Mouse (Mus musculus) neural tube, embryonic 13.5 days (tissue): Measurements from ENCODE around the gene Ticrr. TPM values are rescaled to one million over a fixed set of nuclear protein-coding genes. Genes with fewer than 3 reads are reported as not detected.
A peak's percentile ranks its signal among the peaks of the same experiment; 100 is the strongest.

Experiments used
- ATAC-seq: fragments of 200-750 bp; cut with Nextera tagmentation; 2 replicates; pipeline ENCODE4 v1.8.0; 2017; ENCODE audit warnings: low read depth, mild to moderate bottlenecking, moderate TSS enrichment, moderate library complexity
- H3K27ac ChIP-seq: fragments of 300-500 bp; sonication (generic); replicated peaks from 2 replicates; pipeline ENCODE4 v1.5.1; 2015; ENCODE audit warnings: moderate library complexity, mild to moderate bottlenecking, inconsistent platforms
- H3K27me3 ChIP-seq: fragments of 300-500 bp; sonication (generic); 2 replicates; pipeline ENCODE4 v1.6.1; 2015; ENCODE audit warnings: mild to moderate bottlenecking, inconsistent platforms
- H3K36me3 ChIP-seq: fragments of 300-500 bp; sonication (generic); 2 replicates; pipeline ENCODE4 v1.6.1; 2015; ENCODE audit warnings: mild to moderate bottlenecking, inconsistent platforms
- H3K4me1 ChIP-seq: fragments of 300-500 bp; sonication (generic); replicated peaks from 2 replicates; pipeline ENCODE4 v1.6.1; 2015; ENCODE audit warnings: inconsistent platforms
- H3K4me2 ChIP-seq: fragments of 300-500 bp; sonication (generic); 2 replicates; pipeline ENCODE4 v1.6.1; 2015; ENCODE audit warnings: inconsistent platforms, mild to moderate bottlenecking, moderate library complexity
- H3K4me3 ChIP-seq: fragments of 300-500 bp; sonication (generic); 2 replicates; pipeline ENCODE4 v1.5.1; 2015; ENCODE audit warnings: mild to moderate bottlenecking, inconsistent platforms
- H3K9ac ChIP-seq: fragments of 300-500 bp; sonication (generic); 2 replicates; pipeline ENCODE4 v1.6.1; 2015; ENCODE audit warnings: moderate library complexity, mild to moderate bottlenecking, inconsistent platforms
- H3K9me3 ChIP-seq: fragments of 300-500 bp; sonication (generic); 2 replicates; pipeline ENCODE4 v1.6.1; 2016; ENCODE audit warnings: inconsistent platforms
- WGBS: fragments of 180-500 bp; shearing (Covaris S2); methylation state at CpG from one replicate; pipeline ENCODE4 v1.1.7; 2015; 5-methylcytosine and 5-hydroxymethylcytosine counted together
- polyA plus RNA-seq: library from polyadenylated mRNA; unstranded; fragments of >200 nt; fragmentation: Nextera tagmentation; extraction: Ambion mirVana; gene quantifications from 2 replicates; pipeline ENCODE4 v1.2.1, GENCODE M21; 2015

Ticrr gene
- polyA plus RNA-seq = 1.7 and 1.8 TPM in 2 replicates

GRCm38 (mm10) chr7:79659578-79660290 is at the start of gene Ticrr:
Gene Ticrr (plus strand): TSS chr7:79660196.
- WGBS = under 1% methylated on average over 34 of the region's 39 CpGs
- H3K27ac ChIP-seq = no peak within 1 kb of the TSS
- peak within 1 kb of the TSS; percentile 73 for H3K9ac ChIP-seq
- H3K4me2 ChIP-seq = peak within 1 kb of the TSS; percentile 100
- peak within 1 kb of the TSS; percentile 88 for H3K4me3 ChIP-seq
- no peaks in the 10 kb centered on the region for H3K9me3 ChIP-seq
- peaks cover 34% of the 10 kb centered on the region for H3K4me1 ChIP-seq
- H3K27me3 ChIP-seq = peaks cover 7% of the 10 kb centered on the region
- peak; percentile 100 for ATAC-seq
- no peaks in the 10 kb centered on the region for H3K36me3 ChIP-seq

- H3K9me3 ChIP-seq = no peaks in the 10 kb centered on the region
- H3K4me3 ChIP-seq = no peak overlapping the region
- H3K4me2 ChIP-seq = no peak overlapping the region
- no peak for ATAC-seq
- H3K27me3 ChIP-seq = peaks cover 44% of the 10 kb centered on the region
- H3K9ac ChIP-seq = no peak overlapping the region
- no peak overlapping the region; the same call in 1 of the 2 replicates for H3K27ac ChIP-seq
- H3K36me3 ChIP-seq = no peaks in the 10 kb centered on the region
- H3K4me1 ChIP-seq = peaks cover 40% of the 10 kb centered on the region
- 70% methylated on average over 9 of the region's 9 CpGs for WGBS
Observed at GRCm38 (mm10) chr7:79611901-79612300, 48.1 kb upstream of the Ticrr start.

GRCm38 (mm10) chr7:79612783-79613182 is 47.2 kb upstream of the Ticrr start:
- Histone ChIP-seq H3K9ac (no peak overlapping the region), H3K27me3 (peaks cover 52% of the 10 kb centered on the region), H3K9me3 (no peaks in the 10 kb centered on the region), H3K4me3 (no peak overlapping the region), H3K27ac (no peak overlapping the region), H3K4me1 (peaks cover 38% of the 10 kb centered on the region), H3K36me3 (no peaks in the 10 kb centered on the region), H3K4me2 (no peak overlapping the region)
- no peak for ATAC-seq
- WGBS = 15% methylated on average over 6 of the region's 6 CpGs

GRCm38 (mm10) chr7:79613314-79613713 is 46.7 kb upstream of the Ticrr start:
- Histone ChIP-seq H3K36me3 (no peaks in the 10 kb centered on the region), H3K9ac (no peak overlapping the region), H3K27me3 (peaks cover 52% of the 10 kb centered on the region), H3K4me3 (no peak overlapping the region), H3K9me3 (no peaks in the 10 kb centered on the region), H3K4me1 (peaks cover 37% of the 10 kb centered on the region), H3K4me2 (no peak overlapping the region), H3K27ac (no peak overlapping the region)
- 62% methylated on average over 11 of the region's 11 CpGs for WGBS
- no peak for ATAC-seq

GRCm38 (mm10) chr7:79615008-79615407 is 45.0 kb upstream of the Ticrr start:
- H3K9ac ChIP-seq = no peak overlapping the region
- H3K27ac ChIP-seq = no peak overlapping the region
- H3K27me3 ChIP-seq = peaks cover 58% of the 10 kb centered on the region
- no peak overlapping the region for H3K4me2 ChIP-seq
- H3K4me3 ChIP-seq = no peak overlapping the region
- H3K9me3 ChIP-seq = no peaks in the 10 kb centered on the region
- H3K36me3 ChIP-seq = no peaks in the 10 kb centered on the region
- no peak for ATAC-seq
- WGBS = 71% methylated on average over 4 of the region's 4 CpGs
- H3K4me1 ChIP-seq = peaks cover 25% of the 10 kb centered on the region

GRCm38 (mm10) chr7:79615941-79616340 is 44.1 kb upstream of the Ticrr start:
- H3K36me3 ChIP-seq = no peaks in the 10 kb centered on the region
- H3K4me2 ChIP-seq = no peak overlapping the region
- ATAC-seq = no peak
- 47% methylated on average over 1 of the region's 1 CpGs for WGBS
- H3K4me1 ChIP-seq = peaks cover 22% of the 10 kb centered on the region
- H3K9ac ChIP-seq = no peak overlapping the region
- peaks cover 58% of the 10 kb centered on the region for H3K27me3 ChIP-seq
- H3K4me3 ChIP-seq = no peak overlapping the region
- no peak overlapping the region for H3K27ac ChIP-seq
- no peaks in the 10 kb centered on the region for H3K9me3 ChIP-seq

GRCm38 (mm10) chr7:79617418-79617817 is 42.6 kb upstream of the Ticrr start, which contains the start of gene Rhcg:
Gene Rhcg (minus strand): TSS chr7:79617657.
- no peak within 1 kb of the TSS for H3K27ac ChIP-seq
- H3K9ac ChIP-seq = peak within 1 kb of the TSS; percentile 22; the same call in 1 of the 2 replicates
- H3K27me3 ChIP-seq = peaks cover 54% of the 10 kb centered on the region
- H3K9me3 ChIP-seq = no peaks in the 10 kb centered on the region
- peaks cover 10% of the 10 kb centered on the region for H3K4me1 ChIP-seq
- H3K4me3 ChIP-seq = peak within 1 kb of the TSS; percentile 27
- WGBS = 9% methylated on average over 32 of the region's 33 CpGs
- H3K4me2 ChIP-seq = peak within 1 kb of the TSS; percentile 48
- H3K36me3 ChIP-seq = no peaks in the 10 kb centered on the region
- ATAC-seq = no peak; the same call in 1 of the 2 replicates

- Histone ChIP-seq H3K27me3 (peaks cover 43% of the 10 kb centered on the region), H3K4me2 (no peak overlapping the region), H3K9ac (no peak overlapping the region), H3K27ac (no peak overlapping the region), H3K4me1 (peaks cover 7% of the 10 kb centered on the region), H3K9me3 (no peaks in the 10 kb centered on the region), H3K36me3 (no peaks in the 10 kb centered on the region), H3K4me3 (no peak overlapping the region)
- WGBS = 69% methylated on average over 4 of the region's 4 CpGs
- no peak for ATAC-seq
Observed at GRCm38 (mm10) chr7:79619493-79619892, 40.5 kb upstream of the Ticrr start.

- H3K9ac ChIP-seq = no peak overlapping the region
- WGBS = 62% methylated on average over 8 of the region's 8 CpGs
- no peak overlapping the region for H3K4me2 ChIP-seq
- H3K27me3 ChIP-seq = peaks cover 7% of the 10 kb centered on the region
- ATAC-seq = no peak
- no peak overlapping the region for H3K4me3 ChIP-seq
- H3K36me3 ChIP-seq = no peaks in the 10 kb centered on the region
- no peaks in the 10 kb centered on the region for H3K9me3 ChIP-seq
- H3K4me1 ChIP-seq = no peaks in the 10 kb centered on the region
- no peak overlapping the region for H3K27ac ChIP-seq
Observed at GRCm38 (mm10) chr7:79623086-79623485, 36.9 kb upstream of the Ticrr start.

- H3K27me3 ChIP-seq = no peaks in the 10 kb centered on the region; the same call in 1 of the 2 replicates
- H3K27ac ChIP-seq = no peak overlapping the region
- no peak overlapping the region for H3K4me2 ChIP-seq
- H3K9me3 ChIP-seq = no peaks in the 10 kb centered on the region
- no peak for ATAC-seq
- no peaks in the 10 kb centered on the region for H3K4me1 ChIP-seq
- no peaks in the 10 kb centered on the region for H3K36me3 ChIP-seq
- H3K9ac ChIP-seq = no peak overlapping the region
- 92% methylated on average over 5 of the region's 5 CpGs for WGBS
- H3K4me3 ChIP-seq = no peak overlapping the region
Observed at GRCm38 (mm10) chr7:79626170-79626569, 33.8 kb upstream of the Ticrr start.

GRCm38 (mm10) chr7:79628271-79628913 is 31.6 kb upstream of the Ticrr start:
- 67% methylated on average over 4 of the region's 4 CpGs for WGBS
- H3K9ac ChIP-seq = no peak overlapping the region
- H3K36me3 ChIP-seq = no peaks in the 10 kb centered on the region
- no peak for ATAC-seq
- no peaks in the 10 kb centered on the region for H3K4me1 ChIP-seq
- no peaks in the 10 kb centered on the region; the same call in 1 of the 2 replicates for H3K27me3 ChIP-seq
- no peaks in the 10 kb centered on the region for H3K9me3 ChIP-seq
- no peak overlapping the region for H3K27ac ChIP-seq
- no peak overlapping the region for H3K4me2 ChIP-seq
- no peak overlapping the region for H3K4me3 ChIP-seq

GRCm38 (mm10) chr7:79631773-79632348 is 28.1 kb upstream of the Ticrr start:
- no peaks in the 10 kb centered on the region for H3K27me3 ChIP-seq
- 30% methylated on average over 13 of the region's 13 CpGs for WGBS
- H3K27ac ChIP-seq = no peak overlapping the region
- H3K9me3 ChIP-seq = no peaks in the 10 kb centered on the region
- H3K36me3 ChIP-seq = no peaks in the 10 kb centered on the region
- H3K9ac ChIP-seq = no peak overlapping the region
- ATAC-seq = no peak
- H3K4me2 ChIP-seq = no peak overlapping the region
- no peak overlapping the region for H3K4me3 ChIP-seq
- no peaks in the 10 kb centered on the region for H3K4me1 ChIP-seq
